Mouse (Mus musculus): Measurements from ENCODE around the gene N4bp2l2.

DNA sequence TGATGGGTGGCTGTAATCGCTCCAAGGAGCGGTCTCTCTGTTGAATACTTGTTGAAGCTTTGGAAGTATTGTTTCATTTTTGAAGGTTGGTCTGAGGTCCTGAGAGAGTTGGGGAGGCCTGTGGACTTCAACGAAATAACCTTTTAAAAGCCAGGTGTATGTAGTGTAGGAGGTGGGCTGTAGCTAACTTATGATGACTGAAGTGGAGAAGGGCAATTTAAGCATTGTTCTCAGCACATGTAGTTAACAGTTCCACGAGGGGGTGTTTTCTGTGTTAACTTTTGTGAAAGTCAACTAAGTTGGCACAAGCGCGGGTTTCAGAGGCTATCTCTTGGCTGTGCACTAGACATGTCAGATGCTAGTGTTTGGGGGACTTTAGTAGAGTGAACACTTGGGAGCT is 8.9 kb upstream of the N4bp2l2 start:
- TF ChIP-seq CTCF (IDR thresholded peaks at IDR 0.05; ENCODE audit: extremely low read depth, insufficient read depth, low read length) (no peak), POLR2A (IDR thresholded peaks at IDR 0.05; ENCODE audit: extremely low read depth, insufficient read depth, low read length) (no peak)
